Mouse (Mus musculus): ENCODE results near the gene Ube3b.

DNA sequence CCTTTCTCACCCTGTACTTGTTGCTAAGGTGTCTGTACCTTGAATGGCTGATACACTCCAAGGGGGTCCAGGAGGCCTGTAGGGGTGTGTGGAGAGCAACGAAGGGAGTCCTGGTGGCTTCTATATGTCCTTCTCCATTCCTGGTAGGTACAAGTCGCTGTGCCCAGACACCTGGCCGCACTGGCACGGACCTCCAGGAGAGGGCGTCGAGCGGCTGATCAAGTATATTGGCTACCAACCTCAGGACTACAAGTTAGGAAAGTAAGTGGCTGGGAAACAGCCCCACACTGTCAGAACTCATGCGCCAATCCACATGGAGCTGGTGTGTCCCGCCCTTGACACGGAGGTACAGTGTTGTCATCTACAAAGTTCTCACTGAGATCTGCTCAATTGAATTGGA lies 28.9 kb upstream of the Ube3b start:
- TF ChIP-seq EP300 (IDR thresholded peaks at IDR 0.05; ENCODE audit: low read depth) (no peak), CTCF (IDR thresholded peaks at IDR 0.05; ENCODE audit: low read depth) (no peak)

Measured in heart, postnatal 0 days (tissue).